Mouse (Mus musculus) gastrocnemius, postnatal 10 days (tissue): Measurements from ENCODE around the gene Sae1. TPM values are rescaled to one million over a fixed set of nuclear protein-coding genes. Genes with fewer than 3 reads are reported as not detected.

ENCODE experiments used
- DNase-seq: peaks from one replicate; pipeline ENCODE4 v3.0.0; 2021; ENCODE audit warnings: mixed read lengths
- total RNA-seq, 2 experiments: library from RNA; stranded (reverse); gene quantifications; 2 replicates each; pipeline ENCODE4 v1.2.3; 2021

The Sae1 gene
- total RNA-seq, 2 experiments from 2014 or later: 43.3 to 48.8 TPM

DNA sequence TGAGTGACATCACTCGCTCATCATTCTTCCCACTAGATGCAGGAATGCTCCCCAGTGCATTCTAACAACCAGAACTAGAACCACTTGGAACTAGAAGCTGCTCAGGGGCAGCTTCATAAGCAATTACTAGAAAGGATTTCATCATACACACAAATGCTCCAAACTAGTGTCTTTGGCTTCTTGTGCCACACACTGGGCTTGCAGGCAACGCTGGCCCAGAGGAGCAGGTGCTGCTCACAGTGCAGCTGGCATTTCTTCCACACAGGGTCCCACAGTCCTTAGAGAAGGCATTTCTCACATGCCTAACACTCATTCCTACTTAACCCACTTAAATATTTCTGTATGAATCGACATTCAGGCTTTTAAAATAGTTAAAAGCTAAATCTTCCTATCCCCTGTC, 30.0 kb downstream of the Sae1 start:
- no peak for DNase-seq

DNA sequence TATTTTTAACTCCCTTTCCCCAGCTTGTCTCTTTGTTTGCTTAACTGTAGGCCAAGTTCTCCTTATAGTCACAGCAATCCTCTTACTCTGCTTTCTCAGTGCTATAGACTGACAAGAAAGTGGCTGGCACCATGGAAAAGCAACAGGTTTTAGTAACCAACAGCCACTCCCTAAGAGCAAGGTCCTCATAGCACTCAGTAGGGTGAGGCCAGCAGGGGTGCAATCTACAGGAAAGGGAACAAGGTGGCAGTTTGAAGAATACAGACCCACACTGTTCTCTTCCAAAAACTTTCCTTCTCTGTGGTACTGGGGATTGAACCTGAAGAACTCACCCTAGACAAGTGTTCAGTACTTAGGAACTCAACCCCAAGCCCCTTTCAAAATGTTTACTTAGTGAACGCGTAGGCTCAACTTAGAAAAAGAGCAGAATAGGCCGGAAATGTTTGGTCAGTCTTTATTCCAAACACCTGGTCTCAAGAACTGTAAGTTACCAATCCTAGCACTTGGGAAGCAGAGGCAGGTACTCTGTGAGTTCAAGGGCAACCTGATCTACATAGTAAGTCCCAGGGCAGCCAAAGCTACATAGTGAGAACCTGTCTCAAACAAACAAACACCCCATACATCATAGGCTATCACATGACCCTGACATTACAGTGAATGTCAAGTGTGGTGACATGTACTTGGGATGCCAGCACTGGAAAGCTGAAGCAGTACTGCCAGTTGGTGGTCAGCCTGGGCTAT, 31.6 kb downstream of the Sae1 start:
- DNase-seq: no peak

DNA sequence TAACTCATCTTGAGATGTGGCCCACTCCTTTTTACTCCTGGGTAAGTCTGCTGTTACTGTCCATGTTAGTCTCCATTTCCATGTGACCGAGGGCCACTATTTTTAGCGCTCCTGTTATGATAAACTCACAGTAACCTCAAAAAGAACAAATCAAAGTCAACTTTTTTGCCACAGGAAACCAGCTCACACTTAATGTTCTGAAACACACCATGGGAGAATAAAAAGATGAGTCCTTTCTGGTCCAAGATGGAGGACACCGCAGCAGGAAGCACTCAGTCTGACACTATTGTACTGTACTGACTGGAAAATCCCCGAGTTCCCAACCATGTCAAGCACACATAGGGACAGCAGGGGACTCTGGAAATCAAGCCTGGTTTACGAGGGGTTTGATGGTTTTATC, 37.6 kb downstream of the Sae1 start:
- no peak for DNase-seq

DNA sequence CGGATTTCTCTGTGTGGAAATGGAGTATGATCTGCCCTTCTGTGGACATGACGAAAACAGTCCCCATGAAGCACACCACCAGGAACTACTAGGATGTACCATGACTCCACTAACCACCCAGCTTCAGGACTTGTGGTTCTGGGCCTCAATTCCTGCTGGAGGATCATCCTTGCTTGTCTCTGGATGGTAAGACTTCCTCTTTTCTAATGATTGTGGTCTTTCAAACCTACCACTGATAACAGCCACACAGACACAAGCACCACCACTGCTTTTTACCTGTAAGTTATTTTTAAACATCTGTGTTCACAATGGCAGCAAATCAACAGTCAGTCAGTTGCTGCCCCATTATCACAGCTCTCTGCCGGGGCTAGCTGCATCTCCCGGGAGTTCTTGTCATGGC, 42.3 kb downstream of the Sae1 start:
- no peak for DNase-seq

DNA sequence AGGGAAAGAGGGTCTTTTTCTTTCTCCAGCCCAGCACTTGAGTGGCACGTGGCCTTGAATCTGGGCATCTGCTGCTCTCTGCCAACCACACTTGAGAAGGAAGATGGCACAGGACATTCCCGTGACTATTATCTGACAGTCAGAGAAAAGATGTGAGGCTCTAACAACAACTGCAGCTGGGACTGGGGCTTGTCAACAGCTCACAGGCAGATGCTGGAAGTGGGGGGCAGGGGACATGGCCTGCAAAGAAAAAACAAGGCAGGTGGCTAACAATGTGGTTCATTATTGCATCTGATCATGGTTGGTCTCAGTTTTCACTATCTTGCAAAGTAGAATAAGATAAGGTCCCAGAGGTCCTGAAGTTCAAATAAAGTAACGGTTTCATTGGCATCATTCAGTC, 43.0 kb downstream of the Sae1 start:
- no peak for DNase-seq

DNA sequence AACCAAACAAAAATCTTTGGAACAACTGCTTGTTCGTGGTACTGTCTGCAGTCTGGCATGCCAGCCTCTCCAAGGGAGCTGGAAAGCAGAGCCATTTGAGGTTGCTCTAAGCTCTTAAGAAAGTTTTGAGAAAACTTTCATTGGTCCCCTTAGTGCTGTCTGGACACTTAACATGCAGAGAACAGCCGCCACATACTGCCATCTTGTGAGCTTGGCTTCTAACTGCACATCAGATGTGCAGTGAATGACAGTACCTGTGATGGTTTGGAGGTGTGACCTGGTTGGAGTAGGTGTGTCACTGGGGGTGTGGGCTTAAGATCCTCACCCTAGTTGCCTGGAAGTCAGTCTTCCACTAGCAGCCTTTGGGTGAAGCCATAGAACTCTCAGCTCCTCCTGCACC, 49.9 kb downstream of the Sae1 start:
- DNase-seq: no peak

DNA sequence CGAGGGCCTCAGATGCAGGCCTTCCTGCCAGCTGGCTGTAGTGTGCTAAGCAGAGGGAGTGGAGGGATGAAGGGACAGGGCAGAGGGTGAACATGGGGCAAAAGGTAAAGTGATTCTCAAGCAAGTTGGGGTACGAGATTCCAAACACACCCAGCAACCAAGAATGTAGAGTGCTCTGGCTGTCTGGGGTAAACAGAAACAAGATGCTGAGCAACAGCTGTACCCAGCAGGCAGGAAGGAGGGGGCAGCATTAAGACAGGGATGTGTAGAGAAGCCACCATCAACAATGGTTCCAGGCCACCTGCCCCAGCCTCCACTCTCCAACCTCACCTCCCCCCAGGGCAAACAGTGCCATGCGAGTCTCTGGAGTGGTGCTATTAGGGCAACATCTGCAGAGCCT, 58.5 kb downstream of the Sae1 start:
- no peak for DNase-seq

DNA sequence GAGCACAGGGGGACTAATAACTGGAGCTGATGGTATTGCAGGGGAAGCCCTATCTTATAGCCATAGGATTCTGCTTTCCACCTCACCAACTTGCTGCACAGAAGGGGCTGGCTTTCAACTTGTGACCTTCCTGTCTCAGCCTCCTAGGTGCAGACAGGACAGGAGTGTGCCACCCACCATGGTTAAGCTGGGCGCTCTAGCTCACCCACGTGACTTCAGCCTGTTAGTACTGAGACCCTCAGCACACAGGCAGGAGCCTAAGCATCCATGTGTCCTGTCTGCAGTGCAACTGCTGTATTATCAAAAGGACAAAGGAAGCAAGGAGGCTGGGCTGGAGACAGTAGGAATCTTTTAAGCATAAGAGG, 61.0 kb downstream of the Sae1 start:
- DNase-seq: no peak

DNA sequence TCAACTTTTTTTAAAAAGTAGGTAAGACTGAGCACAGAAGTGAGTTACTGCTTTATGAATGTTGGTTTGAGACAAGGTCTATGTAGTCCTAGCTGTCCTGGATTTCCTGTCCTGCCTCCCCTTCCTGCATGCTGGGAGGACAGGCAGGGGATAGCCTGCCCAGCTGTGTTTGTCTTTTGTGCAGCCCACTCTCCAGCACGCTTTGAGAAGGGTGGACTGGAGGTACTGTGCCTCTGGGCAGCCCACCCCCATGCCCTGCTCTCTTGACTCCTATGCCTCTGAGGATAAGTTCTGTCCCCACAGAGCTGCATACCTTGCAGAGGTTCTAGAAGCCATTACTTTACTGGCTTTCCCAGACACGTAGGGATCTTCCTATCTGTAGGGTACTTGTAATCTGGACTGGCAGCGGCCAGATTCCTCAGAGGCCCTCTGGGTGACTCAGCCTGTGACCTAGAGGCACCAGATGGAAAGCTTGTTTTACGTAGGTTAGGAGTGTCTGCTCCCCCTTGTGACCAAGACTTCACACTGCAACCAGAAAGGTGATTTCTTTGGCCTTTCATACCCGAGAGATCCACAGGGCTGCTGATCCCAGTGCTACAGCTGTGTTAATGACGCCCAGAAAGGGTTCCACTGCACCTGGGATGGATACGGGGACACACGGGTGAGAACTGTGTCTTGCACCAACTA, 61.5 kb downstream of the Sae1 start:
- DNase-seq: peak; percentile 49

DNA sequence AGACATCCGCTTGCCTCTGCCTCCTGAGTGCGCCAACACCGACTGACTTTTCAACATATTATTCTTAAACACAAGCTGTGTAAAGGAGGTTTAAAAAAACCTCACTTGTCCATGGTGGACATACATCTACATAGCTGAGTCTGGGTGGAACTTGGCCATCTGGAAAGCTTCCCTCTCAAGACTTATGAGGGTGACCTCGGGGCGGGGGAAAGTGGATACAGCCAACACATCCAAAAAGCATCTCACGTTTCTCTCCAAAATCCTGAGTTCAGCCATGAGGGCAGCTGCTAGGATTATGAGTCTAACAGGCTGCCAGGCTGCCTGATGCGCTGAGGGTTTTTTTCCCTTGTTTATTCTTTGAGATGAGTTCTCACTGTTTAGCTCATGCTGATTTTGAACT, 62.9 kb downstream of the Sae1 start:
- DNase-seq: peak; percentile 15

DNA sequence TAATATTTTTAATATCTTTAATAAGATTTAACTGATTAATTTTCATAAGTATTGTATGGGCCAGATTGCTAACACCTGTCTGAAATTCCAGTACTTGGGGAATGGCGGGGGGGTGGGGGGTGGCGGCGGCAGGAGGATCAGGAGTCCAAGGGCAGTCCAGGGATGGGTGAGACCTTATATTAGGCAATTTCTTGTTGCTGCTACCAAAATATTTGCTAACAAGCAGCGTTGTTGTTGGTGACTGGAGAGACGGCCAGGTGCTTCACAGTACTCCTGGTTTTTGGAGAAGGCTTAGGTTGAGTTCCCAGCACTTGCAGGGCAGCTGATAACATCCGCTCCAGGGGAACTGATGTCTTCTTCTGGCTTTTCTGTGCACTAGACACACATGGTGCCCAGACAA, 67.1 kb downstream of the Sae1 start:
- no peak for DNase-seq

DNA sequence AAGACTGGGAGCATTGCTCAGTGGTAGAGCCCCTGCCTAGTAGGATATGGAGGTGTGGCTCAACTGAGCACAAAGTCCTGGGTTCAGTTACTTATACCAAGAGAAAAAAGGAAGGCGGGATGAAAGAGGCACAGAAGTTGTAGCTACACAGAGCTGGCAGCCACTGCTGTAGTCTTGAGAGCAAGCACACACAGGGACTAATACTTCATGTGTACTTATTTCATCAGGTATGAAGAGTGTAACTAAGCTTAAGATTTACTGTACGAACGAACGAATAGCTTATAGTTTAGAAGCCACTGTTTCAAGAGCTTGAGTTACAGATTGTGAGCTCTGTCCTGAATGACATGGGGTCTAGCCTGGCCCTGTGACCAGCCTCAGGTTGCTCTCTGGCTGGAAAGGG, 68.4 kb downstream of the Sae1 start:
- no peak for DNase-seq

DNA sequence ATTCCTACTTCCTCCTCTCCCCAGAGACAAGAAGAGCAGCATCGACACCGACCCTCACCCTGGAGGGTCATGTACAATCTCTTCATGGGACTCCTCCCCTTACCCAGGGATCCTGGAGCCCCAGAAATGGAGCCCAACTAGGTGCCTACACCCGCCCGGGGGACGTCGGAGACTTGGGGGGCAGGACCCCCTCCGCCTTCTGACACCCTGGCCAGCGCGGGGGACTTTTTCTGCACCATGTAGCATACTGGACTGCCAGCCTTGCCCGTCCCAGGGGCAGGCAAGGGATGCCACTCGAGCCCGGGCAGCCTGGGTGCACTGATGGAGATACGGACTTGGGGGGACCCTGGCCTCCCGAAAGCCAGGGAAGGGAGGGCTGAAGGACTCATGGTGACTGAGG, 70.5 kb downstream of the Sae1 start:
- no peak for DNase-seq

DNA sequence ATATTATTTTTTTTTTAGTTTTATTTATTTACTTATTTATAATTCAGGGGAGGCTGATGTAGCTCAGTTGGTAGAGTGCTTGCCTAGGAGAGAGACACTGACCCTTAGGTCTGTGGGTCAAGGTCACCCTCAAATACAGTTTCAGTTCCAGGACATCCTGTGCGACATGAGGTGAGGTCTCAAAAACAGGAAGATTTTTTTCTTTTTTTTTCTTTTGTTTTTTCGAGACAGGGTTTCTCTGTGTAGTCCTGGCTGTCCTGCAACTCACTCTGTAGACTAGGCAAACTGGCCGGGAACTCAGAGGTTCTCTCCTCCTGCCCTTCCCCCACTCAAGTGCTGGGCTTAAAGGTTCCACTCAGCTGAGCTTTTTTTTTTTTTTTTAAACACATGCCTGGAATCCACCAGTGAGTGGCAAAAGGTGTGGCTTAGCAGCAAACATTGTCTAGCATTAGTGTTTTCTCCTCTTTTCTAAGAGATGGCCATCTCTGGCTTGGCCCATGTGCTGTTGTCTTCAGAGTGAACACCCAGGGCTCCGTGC, 72.3 kb downstream of the Sae1 start:
- DNase-seq: no peak

DNA sequence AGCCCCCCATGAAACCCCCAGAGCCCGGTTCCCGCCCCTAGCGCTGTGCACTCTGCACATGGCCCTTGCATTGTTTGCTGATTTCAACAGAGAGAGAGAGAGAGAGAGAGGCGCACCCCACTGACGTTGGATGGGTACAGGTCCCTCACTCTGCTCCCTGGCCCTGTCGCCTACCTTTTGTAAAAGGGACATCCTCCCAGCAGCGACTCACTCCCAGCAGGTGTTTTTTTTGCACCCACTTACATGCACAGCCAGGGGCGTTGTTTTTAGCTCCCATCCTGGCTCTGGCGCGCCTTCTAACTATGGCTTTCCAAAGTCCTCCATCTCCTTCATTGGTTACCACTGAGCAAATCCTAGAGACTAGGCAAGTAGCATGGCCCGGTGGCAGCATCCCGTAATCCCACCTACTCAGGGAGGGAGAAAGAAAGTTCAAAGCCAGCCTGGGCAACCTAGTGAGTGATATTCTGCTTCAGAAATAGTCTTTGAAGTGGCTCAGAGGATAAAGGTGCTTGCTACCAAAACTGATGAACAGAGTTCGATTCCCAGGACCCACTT, 73.3 kb downstream of the Sae1 start:
- DNase-seq: no peak

DNA sequence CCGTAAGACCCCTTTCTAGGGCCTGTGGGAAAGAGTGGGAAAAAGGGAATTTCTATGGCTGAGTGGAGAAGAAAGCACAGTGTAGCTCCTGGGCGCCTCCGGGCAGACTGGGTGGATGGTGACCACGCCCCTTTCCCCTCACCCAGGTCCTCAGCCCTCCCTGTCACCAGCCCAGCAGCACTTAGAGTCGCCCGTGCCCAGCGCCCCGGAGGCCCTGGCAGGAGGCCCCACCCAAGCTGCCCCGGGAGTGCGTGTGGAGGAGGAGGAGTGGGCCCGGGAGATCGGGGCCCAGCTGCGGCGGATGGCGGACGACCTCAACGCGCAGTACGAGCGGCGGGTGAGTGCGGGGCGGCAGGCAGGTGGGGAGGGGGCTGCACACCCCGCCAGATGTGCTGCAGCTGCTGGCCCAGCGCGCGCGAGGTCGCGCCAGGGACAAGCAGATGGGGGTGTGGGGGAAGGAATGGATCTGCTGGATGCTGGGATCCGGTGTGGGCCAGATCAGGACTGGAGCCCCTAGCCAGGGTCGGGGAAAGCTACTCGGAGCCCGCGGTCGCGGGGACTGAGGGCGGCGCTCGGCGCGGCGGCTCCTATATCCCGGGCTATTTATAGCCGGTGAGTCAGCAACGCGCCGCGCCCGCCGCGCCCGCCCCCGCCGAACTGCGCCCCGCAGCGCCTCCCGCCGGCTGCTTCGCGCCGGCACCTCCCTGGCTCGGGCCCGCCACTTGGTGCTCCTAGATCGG, 74.0 kb downstream of the Sae1 start:
- peak; percentile 91 for DNase-seq

DNA sequence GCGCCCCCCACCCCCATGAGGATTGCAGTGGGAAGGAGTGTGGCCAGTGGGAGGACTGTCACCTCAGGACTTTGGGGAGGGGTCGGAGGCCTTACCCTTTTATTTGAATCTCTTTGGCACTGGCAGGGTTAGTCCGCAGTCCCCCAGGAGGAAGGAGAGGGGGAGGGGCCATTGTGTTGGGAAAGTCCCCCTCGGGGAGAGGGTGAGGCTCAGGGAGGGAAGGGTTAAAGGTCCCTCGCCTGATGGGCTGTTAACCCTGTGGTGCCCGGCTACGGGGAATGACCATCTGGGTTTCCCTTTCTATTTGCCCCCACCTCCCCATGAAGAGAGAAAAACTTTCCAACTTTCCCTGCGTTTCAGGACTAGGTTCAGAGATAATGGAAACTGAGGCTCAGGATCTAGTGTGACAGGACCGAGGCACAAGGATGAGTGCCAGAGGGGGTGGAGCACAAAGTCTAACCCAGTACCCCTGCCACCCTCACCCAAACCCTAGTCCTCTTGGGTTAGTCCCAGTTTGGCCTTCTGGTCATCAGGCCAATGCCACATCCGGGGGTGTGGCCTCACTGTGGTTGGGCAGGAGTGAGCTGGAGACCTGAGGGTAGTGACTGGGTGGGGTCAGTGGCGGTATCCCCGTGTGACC, 74.8 kb downstream of the Sae1 start:
- DNase-seq: peak; percentile 74

DNA sequence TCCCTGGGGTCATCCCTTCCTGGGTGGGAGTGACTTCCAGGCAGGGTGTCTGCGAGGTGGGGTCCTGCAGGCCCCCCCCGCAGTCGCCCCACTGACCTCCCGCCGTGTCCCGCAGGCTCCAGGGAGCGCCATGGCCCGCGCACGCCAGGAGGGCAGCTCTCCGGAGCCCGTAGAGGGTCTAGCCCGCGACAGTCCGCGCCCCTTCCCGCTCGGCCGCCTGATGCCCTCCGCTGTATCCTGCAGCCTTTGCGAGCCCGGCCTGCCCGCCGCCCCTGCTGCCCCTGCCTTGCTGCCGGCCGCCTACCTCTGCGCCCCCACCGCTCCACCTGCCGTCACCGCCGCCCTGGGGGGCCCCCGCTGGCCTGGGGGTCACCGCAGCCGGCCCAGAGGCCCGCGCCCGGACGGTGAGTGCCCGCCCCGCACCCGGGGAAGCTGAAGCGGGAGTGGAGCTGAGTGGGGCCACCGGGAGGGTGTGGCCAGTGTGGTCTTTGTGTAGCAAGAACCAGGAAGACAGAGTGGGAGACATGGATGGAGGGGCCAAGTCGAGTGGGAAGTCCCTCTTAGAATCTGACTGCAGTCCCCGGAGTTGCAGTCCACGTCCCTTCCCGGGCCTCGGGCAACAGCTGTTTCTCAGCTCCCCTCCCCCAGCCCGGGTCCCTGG, 75.5 kb downstream of the Sae1 start:
- DNase-seq: peak; percentile 58

DNA sequence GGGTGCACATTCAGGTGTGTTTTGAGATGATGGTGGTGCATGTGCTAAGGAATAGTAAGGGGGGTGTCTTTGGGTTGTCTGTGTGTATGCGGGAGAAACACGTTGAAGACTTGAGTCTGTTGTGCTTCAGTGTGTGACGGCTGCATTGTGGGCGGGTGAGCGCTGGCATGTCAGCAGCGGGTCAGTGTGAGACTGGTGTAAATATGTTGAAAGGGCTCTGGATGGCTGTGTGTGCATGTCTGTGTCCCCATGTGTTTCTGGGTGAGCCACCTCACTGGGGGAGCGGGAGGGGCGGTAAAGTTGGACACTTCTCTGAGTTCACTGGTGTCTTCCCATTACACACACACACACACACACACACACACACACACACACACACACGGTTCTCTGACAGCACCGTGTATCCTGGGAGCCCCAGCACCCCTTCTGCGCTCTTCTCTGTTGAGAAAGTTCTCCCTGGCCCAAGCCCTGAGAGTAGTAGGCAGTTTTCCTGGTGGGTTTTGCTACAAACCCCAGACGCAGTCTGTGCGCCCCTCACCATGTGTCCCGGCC, 76.1 kb downstream of the Sae1 start:
- DNase-seq: no peak

DNA sequence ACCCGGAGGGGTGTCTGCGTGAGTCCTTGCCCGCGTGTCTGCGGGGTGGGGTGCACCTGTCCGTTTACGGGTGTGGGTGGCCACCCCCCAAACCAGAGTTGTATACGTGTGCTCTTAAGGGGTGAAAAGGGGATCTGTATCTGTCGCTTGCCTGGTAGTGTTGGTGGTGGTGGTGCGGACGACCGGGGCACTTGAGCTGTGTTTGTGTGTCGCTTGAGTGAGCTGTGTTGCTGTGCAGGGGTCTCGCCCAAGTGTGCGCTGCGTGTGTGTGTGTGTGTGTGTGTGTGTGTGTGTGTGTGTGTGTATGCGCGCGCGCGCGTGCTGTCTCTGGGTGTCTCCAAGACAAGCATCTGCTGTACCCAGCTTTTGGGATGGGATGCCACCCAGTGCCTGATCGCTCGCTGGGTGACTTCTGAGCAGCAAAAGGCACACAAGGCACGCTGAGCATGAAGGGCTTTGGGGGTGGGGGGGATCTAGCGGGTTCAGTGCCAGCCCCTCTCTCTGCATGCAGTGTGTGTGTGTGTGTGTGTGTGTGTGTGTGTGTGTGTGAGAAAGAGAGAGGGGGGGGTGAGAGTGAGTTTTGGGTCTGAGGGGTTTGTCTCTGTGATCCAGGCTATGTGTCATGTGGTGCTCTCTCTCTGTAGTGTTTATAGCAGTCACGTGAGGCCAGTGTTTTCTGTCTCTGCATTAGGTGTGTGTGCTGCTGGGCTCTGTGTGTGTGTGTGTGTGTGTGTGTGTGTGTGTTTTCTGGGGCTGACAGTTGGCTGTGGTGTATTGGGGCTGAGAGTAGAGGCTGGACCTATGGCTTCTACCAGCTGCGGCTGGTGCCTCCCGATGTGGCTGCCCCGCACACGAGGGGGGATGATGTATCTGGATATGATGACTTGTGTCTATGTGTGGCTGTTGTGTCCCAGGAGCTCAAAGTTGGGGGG, 76.8 kb downstream of the Sae1 start:
- peak; percentile 34 for DNase-seq
